Mouse (Mus musculus) lung, postnatal 0 days (tissue): ENCODE measurements at regions not wholly inside any gene's neighbourhood (a gene's known extent, or its start where the extent isn't known, plus 50 kb on each side); places are given as distances from the start of the nearest gene placed in this dataset.

ENCODE experiments used
- ATAC-seq: fragments of 200-750 bp; cut with Nextera tagmentation; 2 replicates; pipeline ENCODE4 v1.8.0; 2017; ENCODE audit warnings: moderate library complexity
- DNase-seq: peaks from one replicate; pipeline ENCODE4 v3.0.0-alpha.2; 2016; ENCODE audit warnings: low spot score
- H3K27ac ChIP-seq: fragments of 300-500 bp; sonication (generic); 2 replicates; pipeline ENCODE4 v1.5.1; 2014; ENCODE audit warnings: antibody characterized with exemption, mild to moderate bottlenecking, low read length, mixed read lengths
- H3K27me3 ChIP-seq: fragments of 300-500 bp; sonication (generic); replicated peaks from 2 replicates; pipeline ENCODE4 v1.6.1; 2014; ENCODE audit warnings: low read length, mixed read lengths; ENCODE audit not compliant: insufficient read depth
- H3K36me3 ChIP-seq: fragments of 300-500 bp; sonication (generic); 2 replicates; pipeline ENCODE4 v1.6.1; 2014; ENCODE audit warnings: low read length, mixed read lengths; ENCODE audit not compliant: insufficient read depth
- H3K4me1 ChIP-seq: fragments of 300-500 bp; sonication (generic); 2 replicates; pipeline ENCODE4 v1.6.1; 2014; ENCODE audit warnings: antibody characterized with exemption, low read depth, low read length, mixed read lengths; ENCODE audit not compliant: insufficient read depth
- H3K4me2 ChIP-seq: fragments of 300-500 bp; sonication (generic); replicated peaks from 2 replicates; pipeline ENCODE4 v1.6.1; 2014; ENCODE audit warnings: low read depth, mild to moderate bottlenecking, low read length, moderate library complexity, mixed read lengths
- H3K4me3 ChIP-seq: fragments of 300-500 bp; sonication (generic); 2 replicates; pipeline ENCODE4 v1.5.1; 2014; ENCODE audit warnings: low read depth, low read length
- H3K9ac ChIP-seq: fragments of 300-500 bp; sonication (generic); replicated peaks from 2 replicates; pipeline ENCODE4 v1.6.1; 2014; ENCODE audit warnings: low read depth, mild to moderate bottlenecking
- H3K9me3 ChIP-seq: fragments of 300-500 bp; sonication (generic); 2 replicates; pipeline ENCODE4 v1.6.1; 2016; ENCODE audit warnings: low read length, mixed read lengths
- CTCF ChIP-seq: IDR thresholded peaks from 2 replicates; pipeline ENCODE4 v1.5.1; 2016; ENCODE audit warnings: antibody characterized with exemption, mild to moderate bottlenecking
- EP300 ChIP-seq: IDR thresholded peaks from 2 replicates; pipeline ENCODE4 v1.6.1; 2016; ENCODE audit warnings: antibody characterized with exemption, mild to moderate bottlenecking, control low read depth
- WGBS: fragments of 180-500 bp; shearing (Covaris S2); extraction: QIAGEN DNeasy Blood & Tissue Kit; methylation state at CpG from one replicate; pipeline ENCODE4 v1.1.7; 2014; 5-methylcytosine and 5-hydroxymethylcytosine counted together

DNA sequence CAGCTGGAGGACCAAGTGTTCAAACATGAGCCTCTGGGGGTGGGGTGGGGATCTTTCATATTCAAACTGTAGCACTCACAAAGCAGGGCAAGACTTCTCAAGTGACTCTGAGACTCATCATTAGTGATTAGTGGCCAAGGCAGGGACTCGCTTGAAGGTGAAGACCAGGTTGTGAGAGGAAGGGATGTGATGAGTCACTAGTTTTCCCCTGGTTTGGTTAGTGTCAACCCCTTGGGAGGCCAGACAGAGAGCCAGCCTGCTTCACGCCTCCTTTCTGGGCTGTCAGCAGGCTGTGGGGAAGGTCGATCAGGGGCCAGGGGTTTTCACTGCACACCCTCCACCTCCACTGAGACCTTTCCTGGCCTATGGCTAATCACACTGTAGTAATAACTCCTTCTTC is 65.2 kb downstream of the Slc30a10 start:
- no peaks in the 10 kb centered on the region for H3K9me3 ChIP-seq
- H3K27ac ChIP-seq, result no peak overlapping the region
- H3K4me3 ChIP-seq, result no peak overlapping the region
- ATAC-seq (no peak), DNase-seq (no peak)
- H3K4me2 ChIP-seq, result no peak overlapping the region
- TF ChIP-seq CTCF (no peak), EP300 (no peak)
- H3K27me3 ChIP-seq, result no peaks in the 10 kb centered on the region
- no peaks in the 10 kb centered on the region for H3K36me3 ChIP-seq
- no peaks in the 10 kb centered on the region for H3K4me1 ChIP-seq
- no peak overlapping the region for H3K9ac ChIP-seq
- 48% methylated on average over 3 of the region's 3 CpGs for WGBS

DNA sequence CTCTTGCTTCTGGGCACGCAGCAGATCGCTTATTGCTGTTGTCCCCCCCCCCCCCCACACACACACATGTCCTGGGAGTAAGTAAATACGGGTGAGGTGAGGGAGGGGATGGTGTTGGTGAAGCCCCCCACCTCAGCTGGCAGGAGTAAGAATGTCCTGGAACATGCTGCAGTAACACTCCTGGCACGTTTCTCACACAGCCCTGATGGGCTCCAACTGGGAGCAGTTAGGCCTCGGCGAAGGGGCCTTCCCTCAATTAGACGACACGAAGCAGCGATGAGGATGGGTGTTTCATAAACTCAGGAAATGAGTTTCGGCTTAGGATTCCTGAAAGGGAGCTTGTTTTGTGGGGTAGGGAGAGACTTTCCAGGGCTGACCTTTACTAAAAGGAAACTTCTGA is 69.4 kb downstream of the Slc30a10 start:
- Histone ChIP-seq H3K4me3 (no peak overlapping the region), H3K27ac (no peak overlapping the region), H3K27me3 (no peaks in the 10 kb centered on the region), H3K36me3 (no peaks in the 10 kb centered on the region), H3K4me2 (no peak overlapping the region), H3K9me3 (no peaks in the 10 kb centered on the region), H3K4me1 (no peaks in the 10 kb centered on the region), H3K9ac (no peak overlapping the region)
- ATAC-seq (no peak), DNase-seq (no peak)
- no peak for TF ChIP-seq CTCF
- WGBS, result 51% methylated on average over 9 of the region's 10 CpGs

DNA sequence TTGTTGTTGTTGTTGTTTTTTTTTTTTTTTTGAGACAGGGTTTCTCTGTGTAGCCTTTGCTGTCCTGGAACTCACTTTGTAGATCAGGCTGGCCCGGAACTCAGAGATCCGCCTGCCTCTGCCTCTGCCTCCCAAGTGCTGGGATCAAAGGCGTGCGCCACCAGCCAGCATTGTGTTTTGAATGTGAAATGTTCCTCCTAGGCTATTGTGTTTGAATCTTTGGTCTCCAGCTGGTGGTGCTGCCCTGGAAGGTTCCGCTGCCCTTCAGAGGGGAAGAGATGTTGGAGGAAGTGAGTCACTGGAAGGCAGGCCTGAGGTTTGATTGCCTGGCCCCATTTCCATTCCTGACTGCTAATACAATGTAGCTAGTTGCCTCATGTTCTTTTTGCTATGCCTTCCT is 78.8 kb downstream of the Slc30a10 start:
- H3K36me3 ChIP-seq, result no peaks in the 10 kb centered on the region
- ATAC-seq, result no peak
- no peak overlapping the region for H3K4me3 ChIP-seq
- no peak for DNase-seq
- 96% methylated on average over 5 of the region's 5 CpGs for WGBS
- no peak overlapping the region for H3K9ac ChIP-seq
- no peak overlapping the region for H3K27ac ChIP-seq
- H3K9me3 ChIP-seq, result no peaks in the 10 kb centered on the region
- H3K4me1 ChIP-seq, result no peaks in the 10 kb centered on the region
- no peak overlapping the region for H3K4me2 ChIP-seq
- TF ChIP-seq EP300, result no peak
- H3K27me3 ChIP-seq, result no peaks in the 10 kb centered on the region

DNA sequence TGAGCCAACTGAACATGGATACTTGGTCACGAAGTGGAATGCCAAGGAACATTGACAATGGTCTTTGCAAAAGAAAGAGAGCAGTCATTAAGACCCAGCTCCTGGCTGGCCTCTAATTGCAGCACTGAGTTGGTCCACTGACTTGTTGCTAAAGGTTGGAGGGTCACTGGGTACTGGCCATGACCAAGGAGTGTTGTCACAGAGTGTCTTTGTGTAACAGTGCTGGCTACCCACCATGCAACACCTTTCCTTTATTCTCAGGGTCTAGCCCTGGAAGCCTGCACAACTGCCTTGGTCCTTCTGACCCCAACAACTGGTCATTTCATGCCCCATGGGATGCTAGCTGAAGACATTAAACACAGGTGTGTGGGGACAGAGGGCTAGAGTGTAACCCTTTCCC is 79.5 kb downstream of the Slc30a10 start:
- no peaks in the 10 kb centered on the region for H3K4me1 ChIP-seq
- no peak for TF ChIP-seq CTCF
- no peak for TF ChIP-seq EP300
- DNase-seq (no peak), ATAC-seq (no peak)
- H3K4me3 ChIP-seq, result no peak overlapping the region
- no peaks in the 10 kb centered on the region for H3K27me3 ChIP-seq
- H3K27ac ChIP-seq, result no peak overlapping the region
- 76% methylated on average over 1 of the region's 1 CpGs for WGBS
- H3K4me2 ChIP-seq, result no peak overlapping the region
- no peak overlapping the region for H3K9ac ChIP-seq
- H3K9me3 ChIP-seq, result no peaks in the 10 kb centered on the region
- H3K36me3 ChIP-seq, result no peaks in the 10 kb centered on the region

DNA sequence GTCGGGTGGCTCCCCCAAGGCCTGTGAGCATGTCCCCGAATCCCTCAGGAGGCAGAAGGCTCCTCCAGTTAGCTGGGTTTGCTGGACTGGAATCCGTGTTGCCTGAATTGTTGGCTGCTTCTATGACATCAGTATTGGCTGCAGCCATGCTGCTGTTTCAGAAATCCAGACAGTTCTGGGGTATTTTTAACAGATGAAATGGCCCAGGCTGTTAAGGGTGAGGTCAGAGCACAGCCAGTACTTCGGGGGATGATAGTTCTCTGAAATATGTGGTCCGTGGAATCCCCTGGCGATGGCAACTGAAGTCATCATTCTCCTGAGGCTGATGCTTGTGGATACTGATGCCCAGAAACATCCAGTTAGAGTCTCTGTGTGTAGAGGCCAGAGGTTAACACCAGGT is 80.7 kb downstream of the Slc30a10 start:
- no peak overlapping the region for H3K4me2 ChIP-seq
- peak; percentile 64 for ATAC-seq
- WGBS, result 58% methylated on average over 6 of the region's 6 CpGs

DNA sequence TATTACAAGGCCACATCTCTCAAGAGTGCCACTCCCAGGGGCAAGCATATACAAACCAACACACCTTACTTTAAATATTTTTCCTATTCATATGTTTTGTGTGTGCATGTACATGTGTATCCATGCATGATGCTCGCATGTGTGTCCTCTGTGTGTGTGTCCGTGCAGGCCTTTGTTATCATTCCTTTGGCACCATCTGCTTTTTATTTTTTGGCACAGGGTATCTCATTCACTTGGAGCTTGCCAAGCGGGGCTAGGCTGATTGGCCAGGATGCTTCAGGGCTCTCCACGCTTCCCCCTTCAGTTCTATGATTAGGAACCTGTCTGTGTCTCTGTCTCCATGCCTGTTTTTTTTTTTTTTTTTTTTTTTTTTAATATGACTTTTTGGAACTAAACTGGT is 82.6 kb downstream of the Slc30a10 start:
- WGBS, result 88% methylated on average over 4 of the region's 4 CpGs
- H3K9me3 ChIP-seq, result no peaks in the 10 kb centered on the region
- DNase-seq (no peak), ATAC-seq (no peak)
- H3K4me1 ChIP-seq, result no peaks in the 10 kb centered on the region
- H3K4me3 ChIP-seq, result no peak overlapping the region
- H3K27ac ChIP-seq, result no peak overlapping the region
- TF ChIP-seq EP300, result no peak
- TF ChIP-seq CTCF, result no peak
- H3K9ac ChIP-seq, result no peak overlapping the region
- H3K4me2 ChIP-seq, result no peak overlapping the region
- no peaks in the 10 kb centered on the region for H3K36me3 ChIP-seq
- no peaks in the 10 kb centered on the region for H3K27me3 ChIP-seq

More for the DNA sequence above, 80.7 kb downstream of the Slc30a10 start:
- no peaks in the 10 kb centered on the region for H3K9me3 ChIP-seq
- TF ChIP-seq EP300, result no peak
- TF ChIP-seq CTCF, result no peak
- DNase-seq, result peak; percentile 46
- H3K4me3 ChIP-seq, result no peak overlapping the region
- no peak overlapping the region for H3K27ac ChIP-seq
- H3K36me3 ChIP-seq, result no peaks in the 10 kb centered on the region
- no peaks in the 10 kb centered on the region for H3K27me3 ChIP-seq
- no peaks in the 10 kb centered on the region for H3K4me1 ChIP-seq
- no peak overlapping the region for H3K9ac ChIP-seq

DNA sequence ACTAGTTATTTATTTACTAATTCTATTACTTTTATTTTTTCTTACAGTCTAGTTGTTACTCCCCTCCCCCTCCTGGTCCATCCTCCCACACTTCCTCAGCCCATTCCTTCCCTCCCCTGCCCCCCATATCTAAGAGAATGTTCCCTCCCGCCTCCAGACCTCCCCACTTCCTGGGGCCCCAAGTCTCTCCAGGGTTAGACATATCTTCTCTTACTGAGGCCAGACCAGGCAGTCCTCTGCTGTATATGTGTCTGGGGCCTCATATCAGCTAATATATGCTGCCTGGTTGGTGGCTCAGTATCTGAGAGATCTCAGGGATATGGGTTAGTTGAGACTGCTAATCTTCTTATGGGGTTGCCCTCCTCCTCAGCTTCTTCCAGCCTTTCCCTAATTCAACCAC is 84.8 kb downstream of the Slc30a10 start:
- Histone ChIP-seq H3K27me3 (no peaks in the 10 kb centered on the region), H3K36me3 (no peaks in the 10 kb centered on the region), H3K9ac (no peak overlapping the region), H3K4me3 (no peak overlapping the region), H3K9me3 (0 out of 2 replicates have a peak, but pooled peaks cover 5% of the 10 kb centered on the region), H3K4me2 (no peak overlapping the region), H3K4me1 (no peaks in the 10 kb centered on the region), H3K27ac (no peak overlapping the region)
- no peak for TF ChIP-seq CTCF
- no peak for DNase-seq
- ATAC-seq, result no peak
- WGBS, result 61% methylated on average over 1 of the region's 1 CpGs
